Mouse (Mus musculus) heart, adult 11 months (tissue): ENCODE results near the gene Kctd17.
A peak's percentile ranks its signal among the peaks of the same experiment; 100 is the strongest.

Source experiments
- DNase-seq: peaks from one replicate; pipeline ENCODE4 v3.0.0; 2022

The Kctd17 gene

DNA sequence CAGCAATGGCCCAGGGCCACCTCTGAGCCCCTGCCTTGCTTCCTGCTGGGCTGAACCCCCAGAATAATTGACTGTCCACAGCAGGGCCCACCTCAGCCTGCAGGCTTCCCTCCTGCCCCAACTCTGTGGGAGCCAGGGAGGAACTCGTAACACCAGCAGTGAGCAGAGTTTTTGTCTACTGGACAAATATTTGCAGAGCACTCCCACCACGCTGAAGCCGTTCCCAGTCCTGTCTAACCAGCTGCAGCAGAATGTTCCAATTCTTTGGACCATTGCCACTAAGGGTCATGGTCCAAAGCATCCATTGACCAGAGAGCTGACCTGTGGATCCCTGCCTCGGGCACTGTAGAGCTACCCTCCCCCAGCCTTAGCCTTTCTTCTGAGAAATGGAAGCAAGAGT lies 11.4 kb upstream of the Kctd17 start:
- no peak for DNase-seq

DNA sequence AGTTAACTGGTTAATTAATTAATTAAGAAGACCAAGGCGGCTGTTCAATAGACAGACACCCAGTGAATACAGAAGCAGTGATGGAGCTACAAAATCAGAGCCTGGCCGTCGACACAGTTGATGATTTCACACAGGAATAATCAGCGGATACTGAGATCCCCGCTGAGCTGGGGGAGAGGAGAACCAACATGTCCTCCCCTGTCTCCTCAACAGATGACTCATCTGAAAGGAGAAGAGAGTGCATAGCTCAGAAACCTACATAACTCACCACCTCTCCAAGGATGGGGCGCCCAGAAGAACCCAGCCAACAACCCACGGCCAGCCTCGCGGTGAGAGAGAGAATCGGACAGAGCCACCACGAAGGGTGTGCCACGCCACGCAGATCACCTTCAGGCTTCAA lies 8.0 kb upstream of the Kctd17 start:
- DNase-seq, result no peak

DNA sequence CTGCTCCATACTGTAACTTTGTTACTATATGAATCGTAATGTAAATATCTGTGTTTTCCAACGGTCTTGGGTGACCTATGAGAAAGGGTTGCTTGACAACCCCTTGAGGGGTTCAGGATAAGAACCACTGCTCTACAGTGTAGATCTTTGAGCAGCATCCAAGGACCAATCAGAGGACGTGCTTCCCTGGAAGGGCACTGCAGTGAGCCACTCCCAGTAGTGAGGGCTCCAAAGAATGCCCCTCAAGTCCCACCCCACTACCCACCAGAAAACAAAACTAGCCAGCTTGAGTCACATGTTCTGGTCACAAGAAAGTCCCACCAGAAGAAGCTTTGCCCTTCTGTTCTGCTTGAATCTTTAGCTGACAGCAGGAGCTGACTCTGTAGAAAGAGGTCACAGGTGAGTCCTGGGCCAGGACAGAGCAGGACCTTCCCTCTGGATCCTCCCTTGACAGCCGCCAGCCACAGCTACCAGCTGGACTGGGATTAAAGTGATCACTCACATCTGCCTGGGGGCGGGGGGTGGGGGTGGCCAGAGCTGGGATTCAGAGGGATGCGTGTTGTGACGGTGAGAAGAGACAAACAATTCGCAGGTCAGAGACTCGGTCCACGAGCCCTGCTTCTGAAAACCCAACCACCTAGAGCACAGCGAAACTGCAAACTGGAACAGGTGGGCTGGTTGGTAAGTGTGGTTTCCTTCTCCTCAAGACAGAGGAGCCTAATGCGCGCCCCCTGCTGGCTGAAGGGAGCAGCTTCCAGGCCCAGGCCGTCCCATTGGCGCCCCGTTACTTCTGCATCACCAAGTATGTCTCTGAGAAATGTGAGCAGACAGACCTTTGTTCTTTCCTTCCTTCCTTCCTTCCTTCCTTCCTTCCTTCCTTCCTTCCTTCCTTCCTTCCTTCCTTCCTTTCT lies 6.1 kb upstream of the Kctd17 start:
- peak; percentile 94 for DNase-seq

DNA sequence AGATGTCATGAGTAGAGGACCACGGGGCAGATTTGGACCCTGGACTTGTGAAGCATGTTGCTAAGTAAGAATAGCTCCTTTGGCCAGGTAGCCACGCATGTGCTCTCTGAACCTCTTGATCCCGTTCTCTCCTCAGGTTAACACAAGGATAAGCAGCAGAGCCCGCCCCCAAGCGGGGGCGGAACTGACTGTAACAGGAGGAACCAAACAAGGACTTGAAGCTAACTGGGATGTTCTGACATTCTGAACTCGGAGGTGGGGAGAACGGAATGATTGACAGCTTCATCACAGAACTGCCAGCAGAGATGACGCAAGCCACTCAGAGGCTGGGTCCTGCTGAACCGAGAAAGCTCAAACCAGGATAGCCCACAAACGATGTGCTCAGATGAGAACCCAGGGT lies 3.9 kb upstream of the Kctd17 start:
- DNase-seq, result no peak

DNA sequence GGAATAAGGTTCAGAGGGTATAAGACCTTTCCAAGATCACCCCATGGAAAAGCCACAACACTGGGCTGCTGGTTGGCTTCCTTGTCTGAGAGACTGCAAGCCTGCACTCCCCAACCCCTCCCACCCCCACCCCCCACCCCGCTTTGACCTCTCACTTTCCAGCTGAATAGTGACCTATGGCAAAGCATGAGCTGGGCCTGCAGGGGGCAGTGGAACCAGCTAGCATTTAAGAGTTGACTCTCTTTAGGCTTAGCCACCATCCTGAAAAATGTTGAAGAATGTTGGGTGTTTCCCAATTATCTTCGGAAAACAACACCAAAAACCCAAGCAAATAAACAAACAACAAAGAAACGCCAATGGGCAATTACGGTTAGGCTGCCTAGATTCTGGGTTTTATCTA lies 3.1 kb upstream of the Kctd17 start:
- no peak for DNase-seq

DNA sequence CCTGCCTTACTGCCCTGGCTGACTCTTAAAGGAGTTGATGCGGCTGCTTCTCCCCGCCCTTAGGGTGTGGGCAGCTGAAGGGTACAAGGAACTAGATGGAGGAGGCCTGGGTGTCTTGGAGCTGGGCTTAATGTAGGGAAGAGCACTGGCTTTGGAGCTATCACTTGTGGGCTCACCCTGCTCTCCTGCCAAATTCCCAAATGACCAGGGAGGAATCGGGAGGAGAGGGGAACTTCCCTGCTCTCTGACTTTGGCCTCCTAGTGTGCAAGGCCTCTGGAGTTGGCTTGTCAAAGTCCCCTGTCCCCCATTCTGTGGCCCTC lies 735 bp downstream of the Kctd17 start:
- no peak for DNase-seq

DNA sequence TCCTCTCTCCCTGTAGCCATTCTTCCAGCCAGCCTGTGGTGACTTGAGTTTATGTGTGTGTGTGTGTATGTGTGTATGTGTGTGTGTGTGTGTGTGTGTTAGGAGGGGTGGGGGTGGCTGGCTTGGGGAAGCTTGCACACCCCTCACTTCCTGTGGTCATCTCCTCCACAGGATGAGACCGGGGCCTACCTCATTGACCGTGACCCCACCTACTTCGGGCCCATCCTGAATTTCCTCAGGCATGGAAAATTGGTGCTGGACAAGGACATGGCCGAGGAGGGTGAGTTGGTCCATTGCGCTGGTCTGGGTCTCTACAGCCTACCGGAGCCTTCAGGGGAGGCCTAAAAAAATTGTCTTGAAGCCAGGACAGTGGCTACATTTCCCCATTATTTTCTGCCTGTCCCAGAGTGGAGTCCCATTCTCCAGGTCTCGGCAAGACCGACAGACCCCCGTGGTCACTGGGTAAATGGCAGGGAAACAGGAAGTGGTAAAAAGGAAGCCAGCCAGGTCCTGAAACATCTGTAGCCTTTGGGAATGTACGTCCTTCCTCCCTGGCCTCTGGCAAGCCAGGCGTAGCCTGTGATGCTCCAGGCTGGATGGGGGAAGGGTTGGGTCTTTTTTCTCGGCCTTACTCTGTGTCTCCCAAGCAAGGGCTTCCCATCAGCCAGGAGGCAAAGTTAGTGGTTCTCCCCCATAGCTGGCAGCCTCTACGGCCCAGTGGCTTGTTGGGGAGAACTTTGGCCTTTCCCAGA lies 1.7 kb downstream of the Kctd17 start:
- peak; percentile 97 for DNase-seq

DNA sequence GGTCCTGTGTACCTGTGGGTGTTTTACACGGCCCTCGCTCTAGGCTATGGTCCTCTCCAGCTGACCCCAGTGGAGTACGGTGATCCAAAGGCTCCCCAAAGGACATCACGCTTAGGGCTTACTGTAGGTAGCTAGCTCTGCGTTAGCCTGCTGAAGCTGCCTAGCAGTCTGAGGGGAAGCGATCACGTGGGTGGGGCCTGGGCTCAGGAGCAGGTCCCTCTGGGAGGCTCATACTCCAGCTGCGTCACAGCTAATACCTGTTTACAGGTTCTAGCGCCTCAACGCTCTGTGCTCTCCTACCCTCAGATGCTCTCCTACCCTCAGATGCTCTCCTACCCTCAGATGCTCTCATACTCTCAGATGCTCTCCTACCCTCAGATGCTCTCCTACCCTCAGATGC lies 2.5 kb downstream of the Kctd17 start:
- peak; percentile 93 for DNase-seq

DNA sequence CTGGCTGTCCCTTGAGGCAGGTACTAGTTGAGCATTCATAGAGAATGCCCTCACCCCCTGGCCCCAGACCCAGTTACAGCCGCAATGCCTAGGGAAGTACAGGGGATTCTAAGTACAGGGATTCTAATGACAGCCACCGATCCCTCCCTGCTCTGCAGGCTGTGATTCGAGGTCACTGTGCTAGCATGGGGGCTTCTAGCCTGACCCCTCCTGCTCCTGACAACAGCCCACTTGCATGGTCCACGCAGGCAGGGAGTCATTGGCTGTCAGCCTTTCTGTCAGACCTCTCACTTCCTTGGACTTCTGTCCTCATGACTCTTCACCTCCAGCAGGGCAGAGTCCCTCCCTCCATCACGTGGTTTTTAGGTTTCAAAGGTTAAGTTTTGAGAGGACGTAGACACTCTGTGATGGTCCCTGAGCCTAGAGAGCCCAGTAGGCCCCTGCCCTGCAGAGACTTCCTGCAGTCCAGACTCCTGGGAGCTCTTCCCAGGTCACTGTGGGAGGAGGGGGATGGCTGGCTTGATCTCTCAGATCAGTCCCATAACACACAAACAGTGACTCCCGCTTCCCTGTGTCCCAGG lies 3.3 kb downstream of the Kctd17 start:
- DNase-seq, result peak; percentile 90

DNA sequence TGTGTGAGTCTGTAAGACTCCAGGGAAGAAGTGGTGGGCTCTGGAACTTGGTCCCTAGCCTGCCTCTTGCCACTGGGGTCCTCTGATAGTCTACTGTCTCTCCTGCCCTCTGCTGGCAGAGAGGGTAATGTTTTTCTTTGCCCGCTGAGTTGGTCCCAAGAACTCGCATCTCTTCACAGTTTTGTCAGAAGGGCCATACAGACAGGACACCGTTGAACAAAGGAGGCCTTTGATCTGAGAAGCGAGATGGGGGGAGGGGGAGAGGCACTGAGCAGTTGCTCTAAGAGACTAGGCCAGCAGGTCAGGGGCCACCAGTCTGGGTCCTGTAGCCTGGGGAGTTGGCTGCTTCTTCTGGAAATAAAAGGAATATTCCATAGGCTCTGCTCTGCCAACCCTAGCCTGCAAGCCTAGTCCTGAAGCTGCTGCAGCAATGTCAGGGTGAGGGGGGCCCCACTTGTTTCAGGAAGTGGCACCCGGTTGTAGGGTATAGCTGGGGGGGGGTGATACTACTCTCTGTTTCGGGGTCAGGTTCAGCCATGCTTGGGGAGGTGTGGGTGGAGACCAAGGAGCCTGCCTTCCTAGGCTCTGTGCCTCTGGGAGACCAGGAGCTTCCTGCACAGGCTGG lies 6.6 kb downstream of the Kctd17 start:
- peak; percentile 92 for DNase-seq

DNA sequence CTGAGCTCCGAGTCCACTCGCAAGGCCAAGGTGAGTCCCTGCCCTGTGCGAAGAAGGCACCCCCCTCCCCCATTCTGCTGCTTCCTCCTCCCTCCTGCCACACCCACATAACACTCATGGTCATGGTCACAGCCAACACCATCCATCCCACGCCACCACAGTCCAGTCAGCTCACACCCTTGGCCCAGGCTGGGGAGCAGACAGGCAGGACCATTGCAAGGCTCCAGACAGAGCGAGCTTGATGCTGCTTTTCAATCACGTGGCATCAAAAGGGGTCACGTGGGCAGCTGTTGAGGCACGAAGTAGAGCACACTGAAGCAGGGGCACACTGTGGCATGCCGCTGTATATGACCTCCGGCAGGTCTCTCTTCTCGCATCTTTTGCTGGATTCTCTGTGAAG lies 7.3 kb downstream of the Kctd17 start:
- peak; percentile 95 for DNase-seq

DNA sequence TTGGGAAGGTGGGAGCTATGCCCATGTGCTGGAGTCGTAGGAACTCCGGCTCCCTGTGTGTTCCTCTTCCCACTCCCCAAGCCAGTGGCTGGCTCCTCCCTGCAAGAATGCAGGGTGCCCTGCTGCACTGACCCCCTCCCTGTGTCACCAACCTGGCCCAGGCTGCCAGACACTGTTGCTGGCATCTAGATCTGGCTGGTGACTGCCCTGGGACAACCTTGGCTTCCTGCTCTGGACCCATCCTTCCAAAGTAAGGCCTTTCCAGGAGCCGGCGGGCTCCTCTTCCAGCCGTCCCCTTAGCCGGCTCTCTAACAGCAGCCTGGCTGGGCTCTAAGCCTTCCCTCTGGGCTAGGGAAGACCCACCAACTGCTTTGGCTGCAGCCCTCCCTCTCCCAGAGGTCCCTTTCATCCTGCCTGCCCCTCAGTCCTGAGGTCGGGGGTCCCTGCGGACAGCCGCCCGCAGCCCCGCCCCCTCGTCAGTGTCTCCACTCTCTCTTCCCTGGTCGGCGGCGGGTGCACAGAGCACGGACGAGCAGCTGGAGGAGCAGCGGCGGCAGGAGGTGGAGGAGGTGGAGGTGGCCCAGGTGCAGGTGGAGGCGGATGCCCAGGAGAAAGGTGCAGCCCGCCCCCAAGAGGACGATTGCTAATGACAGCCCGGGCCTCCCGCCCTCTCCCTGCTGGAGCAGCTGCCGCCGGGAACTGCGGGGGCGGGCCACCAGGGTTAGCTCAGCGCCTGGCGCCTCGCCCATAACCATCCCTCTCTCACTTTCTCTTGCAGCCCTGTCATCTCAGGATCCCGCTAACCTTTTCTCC lies 8.2 kb downstream of the Kctd17 start:
- DNase-seq, result peak; percentile 99

DNA sequence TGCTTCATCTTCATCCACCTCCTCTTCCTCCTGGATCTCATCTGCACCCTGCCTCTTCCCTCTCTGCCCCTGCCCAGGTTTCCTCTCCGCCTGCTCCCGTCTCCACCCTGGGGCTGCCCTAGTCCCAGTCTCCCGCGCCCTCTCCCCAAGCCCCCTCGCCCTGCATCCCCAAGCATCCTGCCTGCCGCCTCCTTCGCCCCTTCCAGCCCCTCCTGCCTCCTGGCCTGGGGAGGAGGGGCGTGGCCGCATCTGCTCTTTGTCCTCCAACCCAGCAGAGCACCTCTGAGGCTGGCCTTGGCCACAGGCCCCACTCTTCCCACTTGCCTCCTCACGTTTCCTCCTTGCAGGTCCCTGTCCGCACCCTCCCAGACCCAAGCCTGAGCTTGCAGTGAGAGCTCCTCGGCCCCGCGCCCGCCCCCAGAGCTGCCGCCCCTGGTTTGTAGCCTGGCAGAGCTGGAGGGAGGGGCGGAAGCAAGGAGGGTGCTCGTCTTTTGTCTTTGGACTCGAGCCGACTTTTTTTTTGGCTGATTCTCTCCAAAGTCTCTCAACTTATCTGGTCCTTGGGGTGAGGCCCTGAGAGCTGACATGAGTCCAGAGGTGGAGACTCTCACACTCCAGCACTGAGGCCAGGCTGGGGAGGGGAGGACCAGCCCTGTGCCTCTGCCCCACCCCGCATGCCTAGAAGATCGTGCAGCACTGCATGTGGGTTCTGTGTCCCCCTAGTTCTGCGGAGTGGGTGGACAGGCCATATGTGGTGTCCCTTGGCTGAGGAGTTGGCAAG lies 9.1 kb downstream of the Kctd17 start:
- peak; percentile 98 for DNase-seq

DNA sequence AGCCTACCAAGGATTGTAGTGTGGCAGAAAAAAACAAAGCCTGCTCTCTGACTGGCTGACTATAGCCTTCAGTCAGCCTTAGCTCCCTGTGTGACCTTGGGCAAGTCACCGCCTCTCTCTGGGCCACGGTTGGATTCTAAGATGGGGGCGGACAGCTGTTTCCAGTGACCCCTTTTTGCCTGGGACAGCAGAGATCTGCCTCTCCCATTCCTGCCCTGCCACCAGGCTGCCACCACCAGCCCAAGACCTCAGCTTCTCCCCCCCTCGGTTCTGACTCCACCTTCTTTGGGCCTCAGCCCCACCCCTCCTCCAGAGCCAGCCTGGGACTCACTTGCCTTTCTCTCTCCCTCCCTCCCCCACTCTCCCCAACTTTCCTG lies 9.6 kb downstream of the Kctd17 start:
- DNase-seq, result no peak

DNA sequence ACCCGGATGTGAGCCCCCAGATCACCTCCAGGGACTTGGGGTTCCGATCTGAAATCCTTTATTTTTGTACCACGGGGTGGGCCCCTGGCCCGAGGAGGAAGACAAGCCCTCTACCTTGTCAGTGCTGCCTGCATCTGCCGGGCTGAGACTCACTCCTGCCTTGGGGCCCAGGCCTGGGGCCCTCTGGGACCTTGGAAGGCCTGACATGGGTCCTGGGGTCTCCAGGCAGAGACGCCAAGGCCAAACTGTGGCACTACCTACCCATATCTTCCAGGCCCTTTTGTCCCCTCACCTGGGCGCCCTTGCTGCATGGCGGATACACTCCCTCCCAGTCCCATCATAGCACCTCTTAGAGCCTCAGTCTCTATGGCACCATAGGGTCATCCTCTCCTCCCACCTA lies 10.1 kb downstream of the Kctd17 start:
- DNase-seq, result no peak

DNA sequence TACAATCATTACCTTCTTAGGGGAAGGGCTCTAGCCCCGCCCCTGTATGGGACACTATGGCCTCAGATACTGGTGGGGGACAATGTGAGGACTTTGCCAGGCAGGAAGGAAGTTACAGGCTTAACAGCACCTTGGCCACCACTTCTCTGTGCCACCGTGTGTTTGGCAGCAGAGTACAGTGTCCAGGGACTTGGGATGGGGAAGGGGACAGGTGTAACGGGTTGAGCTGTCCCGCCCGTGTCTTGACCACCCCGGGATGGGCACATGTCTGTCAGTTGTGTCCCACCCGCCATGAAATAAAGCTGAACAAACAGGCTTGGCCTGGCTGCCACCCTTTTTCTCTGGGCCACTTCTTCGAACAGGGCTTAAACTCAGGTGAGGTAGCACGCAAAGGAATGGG lies 10.6 kb downstream of the Kctd17 start:
- no peak for DNase-seq

DNA sequence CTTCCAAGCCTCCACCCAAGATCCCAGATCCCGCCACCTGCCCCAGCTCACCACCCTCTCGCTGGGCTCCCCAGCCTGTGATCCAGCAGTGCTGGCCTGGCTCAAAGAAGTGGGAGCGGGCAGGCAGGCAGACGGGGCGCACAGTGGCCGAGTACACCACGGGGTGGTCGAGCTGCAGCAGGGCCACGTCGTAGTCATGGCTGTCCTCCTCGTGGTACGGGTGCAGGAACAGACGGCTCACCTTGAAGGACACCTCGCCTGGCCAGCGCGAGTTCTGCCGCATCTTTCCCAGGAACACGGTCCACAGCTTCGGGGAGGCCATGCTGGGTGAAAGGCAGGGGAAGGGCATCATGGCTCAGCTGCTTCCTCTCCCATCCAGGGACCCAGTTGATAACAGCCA lies 13.9 kb downstream of the Kctd17 start:
- DNase-seq, result peak; percentile 90

DNA sequence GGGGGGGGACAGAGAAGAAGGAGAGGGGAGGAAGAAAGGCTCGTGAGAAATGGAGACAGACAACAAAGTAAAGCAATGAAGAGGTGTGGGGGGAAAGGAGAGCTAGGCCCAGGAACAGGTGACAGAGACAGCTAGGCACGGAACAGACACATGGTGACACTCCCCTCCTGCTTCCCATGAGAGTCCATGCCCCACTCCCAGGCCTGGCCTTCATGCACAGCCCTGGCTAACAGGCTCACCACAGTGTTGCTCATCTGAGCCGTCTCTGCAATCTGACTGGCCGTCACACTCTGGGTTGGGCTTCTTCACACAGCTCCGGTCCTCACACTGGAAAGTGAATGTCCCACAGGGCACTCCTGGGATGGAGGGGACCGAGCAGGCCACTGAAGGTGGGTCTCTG lies 15.5 kb downstream of the Kctd17 start:
- no peak for DNase-seq

DNA sequence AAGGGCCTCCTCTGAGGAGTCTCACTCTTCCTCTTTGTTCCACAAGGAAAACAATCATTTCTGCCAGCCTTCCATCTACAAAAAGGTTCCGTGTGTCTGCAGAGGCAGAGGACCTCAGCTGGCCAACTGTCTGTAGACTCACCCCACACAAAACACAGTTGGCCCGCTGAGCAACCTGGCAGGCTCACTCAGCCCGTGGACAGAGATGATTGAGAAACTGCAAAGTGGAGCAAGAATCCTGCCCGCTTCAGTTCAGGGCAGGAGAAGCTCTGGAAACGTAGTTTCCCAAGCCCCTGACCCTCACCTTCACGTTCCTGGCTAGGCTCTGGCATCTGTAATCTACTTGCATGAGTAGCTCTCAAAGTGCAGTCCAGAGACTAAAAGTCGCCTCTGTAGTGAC lies 18.8 kb downstream of the Kctd17 start:
- DNase-seq, result no peak

DNA sequence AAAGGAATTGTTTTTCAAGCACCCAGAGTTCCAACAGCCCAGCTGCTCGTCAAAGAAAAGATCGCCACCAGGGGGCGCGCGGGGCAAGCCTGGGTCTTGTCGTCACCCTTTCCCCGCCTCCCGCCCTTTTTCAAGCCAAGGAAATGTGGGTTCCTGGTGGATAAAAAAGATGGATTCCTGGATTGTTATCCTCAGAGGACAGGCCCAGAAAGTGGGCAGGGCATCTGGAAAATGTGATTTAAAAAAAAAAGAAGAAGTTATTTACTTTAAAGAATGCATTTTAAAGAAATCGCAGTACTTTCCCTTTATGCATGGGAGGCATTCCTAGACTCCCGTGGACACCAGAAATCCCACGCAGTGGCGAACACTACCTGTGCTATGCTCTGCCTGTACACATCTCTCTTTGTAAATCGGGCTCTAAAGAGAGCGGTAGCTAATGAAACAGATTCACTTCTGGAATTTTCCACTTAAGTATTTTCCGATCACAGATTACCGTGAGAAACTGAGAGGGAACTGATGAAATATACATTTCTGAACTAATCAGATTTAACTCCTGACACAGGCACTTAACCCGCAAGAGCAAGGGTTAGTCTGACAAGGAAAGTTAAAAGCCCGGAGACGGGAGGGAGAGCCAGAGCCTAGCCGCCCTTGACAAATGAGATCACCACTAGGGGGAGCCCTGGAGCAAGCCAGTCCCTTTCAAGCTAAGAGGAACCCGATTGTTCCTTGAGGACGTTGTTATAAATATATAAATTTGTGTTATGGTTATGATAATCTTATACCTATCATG lies 19.6 kb downstream of the Kctd17 start:
- DNase-seq, result peak; percentile 99

DNA sequence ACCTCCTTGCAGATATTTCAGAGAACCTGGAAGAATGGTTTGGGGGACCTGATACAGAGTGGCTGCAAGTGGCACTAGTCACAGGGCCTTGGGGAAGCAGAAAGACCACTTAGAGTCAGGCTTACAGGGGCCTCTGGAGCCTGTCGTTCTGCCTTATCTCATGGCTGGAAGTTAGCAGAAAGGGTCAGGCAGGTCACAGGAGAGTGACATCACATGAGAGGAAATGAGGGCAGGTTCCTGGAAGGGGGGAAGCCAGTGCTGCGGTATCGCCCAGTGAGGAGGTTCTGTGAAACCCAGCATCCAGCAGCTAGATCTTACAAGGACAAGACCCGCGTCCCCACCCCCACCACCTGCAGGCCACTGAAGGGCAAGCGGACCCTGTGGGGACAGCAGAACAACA lies 20.8 kb downstream of the Kctd17 start:
- DNase-seq, result peak; percentile 96
